Mouse (Mus musculus) brain, embryonic 14.5 days (tissue): ENCODE measurements at regions not wholly inside any gene's neighbourhood (a gene's known extent, or its start where the extent isn't known, plus 50 kb on each side); places are given as distances from the start of the nearest gene placed in this dataset.

Source experiments
- DNase-seq: peaks from one replicate; pipeline ENCODE4 v3.0.0-alpha.2; 2011; ENCODE audit warnings: low read depth
- CTCF ChIP-seq: fragments of 200-500 bp; IDR thresholded peaks from 2 replicates; pipeline ENCODE4 v1.5.1; 2012; ENCODE audit warnings: inconsistent platforms, mild to moderate bottlenecking, moderate library complexity, borderline replicate concordance; ENCODE audit not compliant: insufficient read depth, insufficient read length; ENCODE audit errors: extremely low read depth
- POLR2A ChIP-seq: fragments of 200-500 bp; IDR thresholded peaks from 2 replicates; pipeline ENCODE4 v1.6.1; 2012; ENCODE audit warnings: mild to moderate bottlenecking, inconsistent platforms, borderline replicate concordance; ENCODE audit not compliant: poor library complexity, insufficient read depth, insufficient read length, severe bottlenecking; ENCODE audit errors: extremely low read depth

GRCm38 (mm10) chr13:53722881-53723280 lies 250.0 kb upstream of the Msx2 start:
- DNase-seq = peak; percentile 55
- TF ChIP-seq POLR2A (no peak), CTCF (no peak)

- DNase-seq = no peak
- TF ChIP-seq CTCF (no peak), POLR2A (no peak)
Observed at GRCm38 (mm10) chr13:53721038-53721463, 248.2 kb upstream of the Msx2 start.

GRCm38 (mm10) chr13:53717582-53717981 lies 244.7 kb upstream of the Msx2 start:
- DNase-seq = no peak
- TF ChIP-seq CTCF (no peak), POLR2A (no peak)

- no peak for TF ChIP-seq CTCF
- no peak for TF ChIP-seq POLR2A
- DNase-seq = no peak
Observed at GRCm38 (mm10) chr13:53717086-53717485, 244.2 kb upstream of the Msx2 start.

- TF ChIP-seq POLR2A = no peak
- TF ChIP-seq CTCF = no peak
- peak; percentile 44 for DNase-seq
Observed at GRCm38 (mm10) chr13:53709062-53709461, 236.2 kb upstream of the Msx2 start.

- no peak for DNase-seq
- TF ChIP-seq CTCF (no peak), POLR2A (no peak)
Observed at GRCm38 (mm10) chr13:53707548-53707947, 234.7 kb upstream of the Msx2 start.

GRCm38 (mm10) chr13:53704104-53704503 lies 231.2 kb upstream of the Msx2 start:
- no peak for DNase-seq
- TF ChIP-seq POLR2A (no peak), CTCF (no peak)

- peak; percentile 82 for DNase-seq
- TF ChIP-seq POLR2A = no peak
- TF ChIP-seq CTCF = no peak
Observed at GRCm38 (mm10) chr13:53700236-53700635, 227.4 kb upstream of the Msx2 start.

- TF ChIP-seq POLR2A = no peak
- no peak for TF ChIP-seq CTCF
- DNase-seq = peak; percentile 86
Observed at GRCm38 (mm10) chr13:53697954-53698353, 225.1 kb upstream of the Msx2 start.

GRCm38 (mm10) chr13:53695385-53695784 lies 222.5 kb upstream of the Msx2 start:
- TF ChIP-seq CTCF = no peak
- TF ChIP-seq POLR2A = no peak

GRCm38 (mm10) chr13:53688934-53689333 lies 216.1 kb upstream of the Msx2 start:
- DNase-seq = no peak
- TF ChIP-seq POLR2A (no peak), CTCF (no peak)

More at GRCm38 (mm10) chr13:53695385-53695784, 222.5 kb upstream of the Msx2 start:
- DNase-seq = no peak

- DNase-seq = peak; percentile 87
- no peak for TF ChIP-seq POLR2A
- peak; percentile 96 for TF ChIP-seq CTCF
Observed at GRCm38 (mm10) chr13:53688489-53688888, 215.6 kb upstream of the Msx2 start.

GRCm38 (mm10) chr13:53684498-53684897 lies 211.6 kb upstream of the Msx2 start:
- no peak for TF ChIP-seq POLR2A
- no peak for TF ChIP-seq CTCF
- DNase-seq = peak; percentile 65

GRCm38 (mm10) chr13:53677187-53677586 lies 204.3 kb upstream of the Msx2 start:
- TF ChIP-seq CTCF (no peak), POLR2A (no peak)
- no peak for DNase-seq
